Mouse (Mus musculus) megakaryocyte, adult 5-6 weeks (primary cell): Measurements from ENCODE around the gene Ccdc184. TPM values are rescaled to one million over a fixed set of nuclear protein-coding genes. Genes with fewer than 3 reads are reported as not detected.

Experiments
- ATAC-seq: 2 replicates; pipeline ENCODE4 v1.8.0; 2016; ENCODE audit warnings: mild to moderate bottlenecking, inconsistent platforms; ENCODE audit not compliant: poor library complexity, severe bottlenecking
- total RNA-seq, 2 experiments: library from RNA; stranded (forward) in 1 of 2; stranded (reverse) in 1 of 2; fragments of 153-499, 151-499 nt in 1 of 2; fragments of 221-1000, 200-1000 nt in 1 of 2; gene quantifications; 2 replicates each; pipeline versions ENCODE4 v1.2.3 to v1.2.4; 2015 to 2017

The Ccdc184 gene
- total RNA-seq, 2 experiments from 2014 or later = not detected

DNA sequence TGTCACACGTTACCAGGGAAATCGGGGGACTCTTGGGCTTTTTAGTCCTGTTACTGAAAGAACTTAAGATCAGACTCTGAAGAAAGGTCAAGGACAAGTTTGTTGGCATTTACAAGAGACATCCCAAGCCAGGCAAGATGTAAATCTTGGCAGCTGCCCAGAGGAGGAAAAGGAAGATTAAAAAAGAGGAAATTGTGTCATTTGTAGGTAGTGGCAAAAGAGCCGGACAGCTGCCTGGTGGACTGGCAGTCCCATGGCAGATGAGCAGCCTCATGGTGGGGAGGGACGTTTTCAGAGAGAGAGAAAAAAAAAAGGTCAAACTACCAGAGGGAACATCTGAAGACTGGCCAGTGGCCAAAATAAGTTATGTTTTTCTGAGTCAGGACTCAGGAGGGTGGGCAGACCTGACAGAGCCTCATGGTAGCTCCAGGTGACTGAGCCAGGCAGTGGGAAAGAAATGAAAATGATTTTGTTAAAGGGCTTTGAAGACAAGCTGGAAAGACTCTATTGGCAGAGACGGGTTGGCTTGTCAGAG, 46.4 kb downstream of the Ccdc184 start:
- no peak for ATAC-seq

DNA sequence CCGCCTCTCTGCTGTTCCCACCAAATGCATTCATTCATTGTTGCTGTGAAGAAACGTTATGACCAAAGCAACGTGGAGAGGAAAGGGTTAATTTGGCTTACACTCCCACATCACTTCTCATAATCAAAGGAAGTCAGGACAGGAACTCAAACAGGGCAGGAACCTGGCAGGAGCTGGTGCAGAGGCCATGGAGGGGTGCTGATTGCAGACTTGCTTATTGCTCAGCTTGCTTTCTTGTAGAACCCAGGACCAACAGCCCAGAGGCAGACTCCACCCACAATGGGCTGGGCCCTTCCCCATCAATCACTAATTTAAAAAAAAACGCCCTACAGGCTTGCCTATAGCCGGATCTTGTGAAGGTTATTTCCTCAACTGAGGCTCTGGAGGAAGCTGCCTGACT, 47.2 kb downstream of the Ccdc184 start:
- ATAC-seq = no peak

Other genes with a start within 250 kb of the Ccdc184 start
- gene Tmem106c, start 203.0 kb upstream of the Ccdc184 start, total RNA-seq (2015) = 12.4 and 18.5 TPM in 2 replicates
- 13.5 and 14.1 TPM in 2 replicates for gene Tmem106c, start 203.0 kb upstream of the Ccdc184 start, total RNA-seq (2017)
- not detected in 2 replicates for gene Col2a1, start 162.5 kb upstream of the Ccdc184 start, total RNA-seq (2015)
- gene Col2a1, start 162.5 kb upstream of the Ccdc184 start, total RNA-seq (2017) = not detected in 2 replicates
- gene Pfkm, start 74.6 kb upstream of the Ccdc184 start, total RNA-seq (2015) = 2.4 and 3.1 TPM in 2 replicates
- gene Pfkm, start 74.6 kb upstream of the Ccdc184 start, total RNA-seq (2017) = 4.7 and 6.2 TPM in 2 replicates
- gene Senp1, start 73.4 kb upstream of the Ccdc184 start, total RNA-seq (2015) = 43.4 and 44.7 TPM in 2 replicates
- 39.9 and 52.2 TPM in 2 replicates for gene Senp1, start 73.4 kb upstream of the Ccdc184 start, total RNA-seq (2017)
- 29.8 and 34.5 TPM in 2 replicates for gene Asb8, start 1.5 kb upstream of the Ccdc184 start, total RNA-seq (2015)
- gene Asb8, start 1.5 kb upstream of the Ccdc184 start, total RNA-seq (2017) = 30.0 and 31.4 TPM in 2 replicates
- not detected in 2 replicates for gene Olfr288, start 28.4 kb downstream of the Ccdc184 start, total RNA-seq (2015)
- not detected in 2 replicates for gene Olfr288, start 28.4 kb downstream of the Ccdc184 start, total RNA-seq (2017)
- not detected in 2 replicates for gene Gm44579, start 53.8 kb downstream of the Ccdc184 start, total RNA-seq (2015)
- gene Gm44579, start 53.8 kb downstream of the Ccdc184 start, total RNA-seq (2017) = not detected in 2 replicates
- not detected in 2 replicates for gene Olfr287, start 53.9 kb downstream of the Ccdc184 start, total RNA-seq (2015)
- not detected in 2 replicates for gene Olfr287, start 53.9 kb downstream of the Ccdc184 start, total RNA-seq (2017)
- gene Olfr286, start 67.3 kb downstream of the Ccdc184 start, total RNA-seq (2015) = not detected in 2 replicates
- gene Olfr286, start 67.3 kb downstream of the Ccdc184 start, total RNA-seq (2017) = not detected in 2 replicates
- gene H1fnt, start 90.1 kb downstream of the Ccdc184 start, total RNA-seq (2015) = not detected in 2 replicates
- not detected in 2 replicates for gene H1fnt, start 90.1 kb downstream of the Ccdc184 start, total RNA-seq (2017)
- 0.09 TPM in 1 of 2 replicates, not detected in the other for gene Zfp641, start 129.0 kb downstream of the Ccdc184 start, total RNA-seq (2015)
- not detected in 2 replicates for gene Zfp641, start 129.0 kb downstream of the Ccdc184 start, total RNA-seq (2017)
- gene Olfr285, start 150.2 kb downstream of the Ccdc184 start, total RNA-seq (2015) = not detected in 2 replicates
- not detected in 2 replicates for gene Olfr285, start 150.2 kb downstream of the Ccdc184 start, total RNA-seq (2017)
- not detected in 2 replicates for gene Olfr284, start 173.8 kb downstream of the Ccdc184 start, total RNA-seq (2015)
- not detected in 2 replicates for gene Olfr284, start 173.8 kb downstream of the Ccdc184 start, total RNA-seq (2017)
- gene Olfr283, start 213.8 kb downstream of the Ccdc184 start, total RNA-seq (2015) = not detected in 2 replicates
- gene Olfr283, start 213.8 kb downstream of the Ccdc184 start, total RNA-seq (2017) = not detected in 2 replicates